Comparison of ENCODE assay signal across 28 mouse cellular contexts in the genomic region with DNA sequence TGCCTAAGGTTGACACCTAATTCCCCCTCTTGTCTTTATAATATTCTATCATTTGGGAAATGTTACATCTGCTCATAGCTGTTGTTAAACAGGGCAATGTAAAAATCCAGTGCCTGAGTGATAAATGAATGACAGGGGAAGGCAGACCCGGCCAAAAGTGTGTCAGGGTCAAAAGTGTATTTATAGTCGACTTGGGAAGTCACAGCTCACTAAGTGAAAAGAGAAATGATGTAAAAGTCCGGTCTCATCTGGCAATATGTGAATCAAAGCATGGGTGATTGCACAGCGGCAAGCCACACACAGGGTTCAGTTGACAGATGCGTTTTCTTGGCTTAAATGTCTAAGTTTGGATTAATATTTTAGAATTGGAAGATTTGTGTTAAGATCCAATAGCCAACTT.
DNase-seq lines count a peak whose midpoint lies in the region; ATAC-seq lines count a peak whose summit lies in the region.
"Had no signal": no experiment of that assay in that cellular context is flagged by ENCODE, and none has a peak within 500 bp of the region (broad histone marks: within the 10 kb centered on the region; RNA-seq: fewer than 3 reads in every experiment).

No protein-coding gene starts in this region.

- peaks cover 54% of the 10 kb centered on the region for H3K4me1 ChIP-seq in hindbrain, embryonic 13.5 days (replicated peaks)
- peaks cover 6% of the 10 kb centered on the region; the same call in 1 of the 2 replicates for H3K4me1 ChIP-seq in hindbrain, embryonic 16.5 days (ENCODE audit: control insufficient read depth, insufficient read depth, low read depth, low read length)
- H3K4me1 ChIP-seq in neural tube, embryonic 13.5 days (replicated peaks): peaks cover 83% of the 10 kb centered on the region
- peaks cover 38% of the 10 kb centered on the region for H3K4me1 ChIP-seq in neural tube, embryonic 15.5 days
- H3K4me1 ChIP-seq: liver, embryonic 12.5 days; megakaryocyte, embryonic 14.5 days had no signal

- no peak for DNase-seq in neural tube, embryonic 10.5 days (ENCODE audit: extremely low spot score, low spot score)
- DNase-seq in adrenal gland, postnatal 36 days: peak; percentile 18 to 26
- DNase-seq: B cell, adult 2 months; cerebellum, adult 2 months; cerebellum, postnatal 36 days; gastrocnemius, postnatal 14 days; heart, postnatal 36 days; kidney, adult 18-20 months; kidney, postnatal 36 days; liver, postnatal 0 days; lung, postnatal 36 days; right cerebral cortex, adult 18-20 months; thymus, postnatal 4 days had no signal

- no peak overlapping the region for H3K9ac ChIP-seq in hindbrain, embryonic 13.5 days
- no peak overlapping the region for H3K9ac ChIP-seq in hindbrain, embryonic 16.5 days (ENCODE audit: low read depth, low read length)
- H3K9ac ChIP-seq in neural tube, embryonic 13.5 days: no peak overlapping the region
- no peak overlapping the region for H3K9ac ChIP-seq in neural tube, embryonic 15.5 days (replicated peaks)
- H3K9ac ChIP-seq: hindbrain, embryonic 15.5 days; kidney, embryonic 15.5 days; limb, embryonic 13.5 days; liver, embryonic 12.5 days; liver, postnatal 0 days had no signal

- ATAC-seq in hindbrain, embryonic 13.5 days (ENCODE audit: low FRiP score): no peak
- no peak for ATAC-seq in hindbrain, embryonic 16.5 days
- ATAC-seq in neural tube, embryonic 13.5 days (ENCODE audit: low read depth): no peak
- ATAC-seq in neural tube, embryonic 15.5 days (ENCODE audit: low FRiP score): no peak
- no peak for ATAC-seq in CD4-positive, CD25-positive, alpha-beta regulatory T cell, adult 4 months
- ATAC-seq: forebrain, embryonic 14.5 days; liver, embryonic 12.5 days; liver, postnatal 0 days had no signal

- H3K27me3 ChIP-seq in hindbrain, embryonic 13.5 days: no peaks in the 10 kb centered on the region
- no peaks in the 10 kb centered on the region for H3K27me3 ChIP-seq in hindbrain, embryonic 16.5 days (replicated peaks; ENCODE audit: control insufficient read depth, insufficient read depth, low read length)
- no peaks in the 10 kb centered on the region for H3K27me3 ChIP-seq in neural tube, embryonic 13.5 days
- no peaks in the 10 kb centered on the region for H3K27me3 ChIP-seq in neural tube, embryonic 15.5 days (replicated peaks)
- H3K27me3 ChIP-seq: CH12.LX; hindbrain, embryonic 15.5 days; kidney, embryonic 15.5 days; limb, embryonic 13.5 days; liver, embryonic 12.5 days had no signal

- H3K4me2 ChIP-seq in hindbrain, embryonic 13.5 days: no peak overlapping the region
- no peak overlapping the region for H3K4me2 ChIP-seq in hindbrain, embryonic 16.5 days (ENCODE audit: low read length)
- no peak overlapping the region for H3K4me2 ChIP-seq in neural tube, embryonic 13.5 days
- H3K4me2 ChIP-seq in neural tube, embryonic 15.5 days: no peak overlapping the region
- H3K4me2 ChIP-seq: hindbrain, embryonic 15.5 days; kidney, embryonic 15.5 days; limb, embryonic 13.5 days; liver, embryonic 12.5 days had no signal

- peak overlapping the region; percentile 36; the same call in 1 of the 2 replicates for H3K27ac ChIP-seq in hindbrain, embryonic 13.5 days
- H3K27ac ChIP-seq in hindbrain, embryonic 16.5 days (ENCODE audit: low read depth, low read length): no peak overlapping the region
- peak overlapping the region; percentile 67; the same call in 1 of the 2 replicates for H3K27ac ChIP-seq in neural tube, embryonic 13.5 days (replicated peaks)
- 0 out of 2 replicates have a peak overlapping the region, but pooled peaks have one; percentile 6 for H3K27ac ChIP-seq in neural tube, embryonic 15.5 days (replicated peaks)
- H3K27ac ChIP-seq: heart, embryonic 10.5 days; hindbrain, embryonic 15.5 days; kidney, embryonic 15.5 days; layer of hippocampus, adult 2 months; left cerebral cortex, adult 2 months; limb, embryonic 13.5 days; liver, embryonic 12.5 days had no signal

- H3K9me3 ChIP-seq in hindbrain, embryonic 13.5 days: no peaks in the 10 kb centered on the region
- no peaks in the 10 kb centered on the region for H3K9me3 ChIP-seq in hindbrain, embryonic 16.5 days (ENCODE audit: control insufficient read depth, low read length)
- no peaks in the 10 kb centered on the region for H3K9me3 ChIP-seq in neural tube, embryonic 13.5 days
- no peaks in the 10 kb centered on the region for H3K9me3 ChIP-seq in neural tube, embryonic 15.5 days (replicated peaks)
- H3K9me3 ChIP-seq: heart, embryonic 10.5 days; hindbrain, embryonic 15.5 days; kidney, embryonic 15.5 days; limb, embryonic 13.5 days; liver, embryonic 12.5 days; megakaryocyte, embryonic 14.5 days had no signal

- 54% methylated on average over 5 of the region's 5 CpGs for WGBS in hindbrain, embryonic 13.5 days
- WGBS in hindbrain, embryonic 16.5 days: 56% methylated on average over 5 of the region's 5 CpGs
- WGBS in neural tube, embryonic 13.5 days: 31% methylated on average over 5 of the region's 5 CpGs
- 33% methylated on average over 5 of the region's 5 CpGs for WGBS in neural tube, embryonic 15.5 days

- no peak overlapping the region for H3K4me3 ChIP-seq in hindbrain, embryonic 13.5 days
- H3K4me3 ChIP-seq in hindbrain, embryonic 16.5 days (ENCODE audit: low read length): no peak overlapping the region
- H3K4me3 ChIP-seq in neural tube, embryonic 13.5 days: no peak overlapping the region
- no peak overlapping the region for H3K4me3 ChIP-seq in neural tube, embryonic 15.5 days (replicated peaks)
- H3K4me3 ChIP-seq: heart, embryonic 10.5 days; hindbrain, embryonic 15.5 days; kidney, embryonic 15.5 days; layer of hippocampus, adult 2 months; left cerebral cortex, adult 2 months; limb, embryonic 13.5 days; liver, embryonic 12.5 days; megakaryocyte, embryonic 14.5 days had no signal

- no peaks in the 10 kb centered on the region for H3K36me3 ChIP-seq in hindbrain, embryonic 13.5 days
- H3K36me3 ChIP-seq in hindbrain, embryonic 16.5 days (ENCODE audit: control insufficient read depth, insufficient read depth, low read length): no peaks in the 10 kb centered on the region
- H3K36me3 ChIP-seq in neural tube, embryonic 13.5 days: no peaks in the 10 kb centered on the region
- no peaks in the 10 kb centered on the region for H3K36me3 ChIP-seq in neural tube, embryonic 15.5 days
- H3K36me3 ChIP-seq: heart, embryonic 10.5 days; hindbrain, embryonic 15.5 days; kidney, embryonic 15.5 days; limb, embryonic 13.5 days; liver, embryonic 12.5 days had no signal
